Mouse (Mus musculus) olfactory bulb, adult 2 months (tissue): ENCODE measurements at regions not wholly inside any gene's neighbourhood (a gene's known extent, or its start where the extent isn't known, plus 50 kb on each side); places are given as distances from the start of the nearest gene placed in this dataset.

ENCODE experiments used
- CTCF ChIP-seq: fragments of 200-500 bp; IDR thresholded peaks from 2 replicates; pipeline ENCODE4 v1.5.1; 2012; ENCODE audit warnings: low read depth, mild to moderate bottlenecking, low read length, moderate library complexity; ENCODE audit not compliant: insufficient read depth
- POLR2A ChIP-seq: fragments of 200-500 bp; IDR thresholded peaks from 2 replicates; pipeline ENCODE4 v1.6.1; 2012; ENCODE audit warnings: mild to moderate bottlenecking, low read depth, low read length, moderate library complexity; ENCODE audit not compliant: insufficient read depth

- TF ChIP-seq CTCF (no peak), POLR2A (no peak)
Observed at GRCm38 (mm10) chr14:102248023-102248422, 518.3 kb downstream of the Lmo7 start.
